Mouse (Mus musculus) cortical plate, adult 2 months (tissue): Measurements from ENCODE around the gene Stab2.

Experiments
- CTCF ChIP-seq: fragments of 200-500 bp; IDR thresholded peaks from 2 replicates; pipeline ENCODE4 v1.5.1; 2011; ENCODE audit warnings: mild to moderate bottlenecking, control low read depth, low read length; ENCODE audit not compliant: insufficient read depth; ENCODE audit errors: extremely low read depth
- POLR2A ChIP-seq: fragments of 200-500 bp; IDR thresholded peaks from 2 replicates; pipeline ENCODE4 v1.6.1; 2011; ENCODE audit warnings: mild to moderate bottlenecking, low read length, control low read depth; ENCODE audit not compliant: insufficient read depth; ENCODE audit errors: extremely low read depth

DNA sequence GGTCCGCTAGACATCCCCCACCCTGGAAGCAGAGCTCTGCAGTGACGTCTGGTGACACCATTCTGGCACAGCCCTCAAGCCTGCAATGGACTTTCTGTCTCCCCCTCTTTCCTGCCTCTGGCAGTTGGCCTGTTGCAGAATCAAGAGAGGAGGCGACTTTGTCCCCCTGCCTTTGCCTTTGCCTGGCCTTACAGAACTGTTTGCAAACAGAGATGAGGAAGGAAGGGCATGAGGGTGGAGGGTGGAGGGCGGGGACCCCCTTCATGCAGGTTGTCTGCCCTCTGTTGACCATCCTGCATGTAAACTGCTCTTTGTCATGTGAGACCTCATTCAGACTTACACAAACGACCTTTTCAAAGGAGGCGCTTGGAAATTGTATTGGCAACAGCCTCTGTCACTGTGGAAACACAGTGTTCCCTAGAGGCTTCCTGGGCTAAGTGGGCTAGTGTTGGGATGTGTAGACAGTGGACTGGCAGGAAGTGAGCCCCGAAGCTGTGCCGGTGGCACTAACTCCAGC lies 188.1 kb downstream of the Stab2 start:
- no peak for TF ChIP-seq CTCF
- no peak for TF ChIP-seq POLR2A
